Mouse (Mus musculus) MN1 (cell line): Measurements from ENCODE around the gene Nt5c3b.

Experiments
- DNase-seq: peaks from one replicate; pipeline ENCODE4 v3.0.0-alpha.2; 2016; ENCODE audit warnings: low spot score

The Nt5c3b gene

GRCm38 (mm10) chr11:100441797-100442196 is at the start of gene Nt5c3b, which contains the start of gene Klhl10:
TSS of gene Nt5c3b (minus strand) at chr11:100441808.
TSS of gene Klhl10 (plus strand) at chr11:100441917.
- DNase-seq = no peak

GRCm38 (mm10) chr11:100490951-100491350 is 49.3 kb upstream of the Nt5c3b start:
- DNase-seq = no peak

- DNase-seq = peak; percentile 54
Observed at GRCm38 (mm10) chr11:100485801-100486538, 44.4 kb upstream of the Nt5c3b start.

DNA sequence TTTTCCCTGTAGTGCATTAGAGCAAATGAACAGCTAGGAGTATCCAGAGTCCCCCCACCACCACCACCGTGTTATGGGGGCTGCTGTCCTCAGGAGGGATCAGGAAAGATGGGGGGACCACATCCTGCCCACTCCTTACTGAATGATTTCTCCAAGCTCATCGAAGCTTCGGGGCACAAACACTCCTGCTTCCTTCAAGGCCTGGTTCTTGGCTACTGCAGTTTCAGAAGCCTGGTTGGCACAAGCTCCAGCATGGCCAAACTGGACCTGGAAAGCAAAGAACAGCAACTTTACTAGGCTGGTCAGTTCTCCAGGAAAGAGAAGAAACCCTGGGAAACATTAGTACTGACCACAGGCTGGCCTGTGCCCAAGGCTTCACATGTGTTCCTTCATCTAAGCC is 42.9 kb upstream of the Nt5c3b start:
- no peak for DNase-seq

- DNase-seq = no peak
Observed at GRCm38 (mm10) chr11:100479152-100479551, 37.5 kb upstream of the Nt5c3b start.

GRCm38 (mm10) chr11:100476281-100476680 is 34.7 kb upstream of the Nt5c3b start:
- no peak for DNase-seq

DNA sequence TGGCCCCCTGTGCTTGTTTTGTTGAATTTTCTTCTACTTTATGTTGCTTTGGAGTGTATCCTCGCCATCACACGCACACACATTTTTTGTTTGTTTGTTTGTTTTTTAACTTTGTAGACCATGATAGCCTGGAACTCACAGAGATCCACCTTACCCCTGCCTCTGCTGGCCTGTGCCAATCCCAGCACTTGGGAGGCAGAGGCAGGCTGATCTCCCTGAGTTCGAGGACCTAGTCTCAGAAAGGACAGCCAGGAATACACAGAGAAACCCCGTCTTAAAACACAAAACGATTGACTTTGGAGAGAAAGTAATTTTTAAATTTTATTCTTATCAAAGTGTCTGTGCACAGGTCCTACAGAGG is 31.3 kb upstream of the Nt5c3b start:
- DNase-seq = no peak

- DNase-seq = peak; percentile 93
Observed at GRCm38 (mm10) chr11:100472197-100472934, 30.8 kb upstream of the Nt5c3b start, which contains the start of gene Klhl11. TSS of gene Klhl11 (minus strand) at chr11:100472741.

GRCm38 (mm10) chr11:100471352-100472196 is 30.0 kb upstream of the Nt5c3b start:
- DNase-seq = peak; percentile 27

- DNase-seq = no peak
Observed at GRCm38 (mm10) chr11:100465833-100466232, 24.2 kb upstream of the Nt5c3b start.

- no peak for DNase-seq
Observed at GRCm38 (mm10) chr11:100465229-100465792, 23.7 kb upstream of the Nt5c3b start.

- no peak for DNase-seq
Observed at GRCm38 (mm10) chr11:100462699-100463098, 21.1 kb upstream of the Nt5c3b start.

DNA sequence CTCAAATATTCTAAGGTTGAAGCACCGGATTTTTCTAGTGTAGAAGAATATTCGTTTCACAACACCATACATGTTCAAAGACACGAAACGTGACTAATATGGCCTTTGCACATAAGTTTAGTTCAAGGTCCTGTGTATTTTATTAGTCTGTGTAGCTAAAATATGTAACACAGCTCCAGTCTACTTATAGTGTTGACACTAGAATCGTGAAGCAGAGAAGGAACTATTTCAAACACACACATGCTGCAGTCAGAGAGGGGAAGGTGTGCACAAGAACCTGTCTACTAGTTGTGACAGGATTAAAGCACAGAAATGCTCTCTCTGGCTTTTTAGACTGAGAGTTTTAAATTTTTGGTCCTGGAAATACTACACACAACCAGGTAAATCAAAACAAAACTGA is 16.1 kb upstream of the Nt5c3b start:
- no peak for DNase-seq

- DNase-seq = no peak
Observed at GRCm38 (mm10) chr11:100457247-100457646, 15.6 kb upstream of the Nt5c3b start.

DNA sequence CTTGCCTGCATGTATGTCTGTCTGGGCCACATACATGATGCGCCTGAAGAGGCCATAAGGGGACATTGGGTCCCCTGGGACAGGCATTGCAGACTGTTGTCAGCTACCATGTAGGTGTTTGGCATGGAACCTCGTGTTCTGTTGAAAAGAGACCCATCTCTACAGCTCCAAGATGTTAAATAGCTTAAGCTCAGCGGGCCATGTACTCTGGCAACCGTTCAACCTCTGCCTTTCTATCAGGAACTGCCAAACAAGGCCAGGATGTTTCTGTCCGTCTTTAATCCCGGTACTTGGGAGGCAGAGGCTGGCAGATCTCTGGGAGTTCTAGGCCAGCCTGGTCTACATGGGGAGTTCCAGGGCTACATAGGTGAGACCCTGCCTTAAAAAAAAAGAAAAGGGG is 1.0 kb upstream of the Nt5c3b start:
- no peak for DNase-seq

DNA sequence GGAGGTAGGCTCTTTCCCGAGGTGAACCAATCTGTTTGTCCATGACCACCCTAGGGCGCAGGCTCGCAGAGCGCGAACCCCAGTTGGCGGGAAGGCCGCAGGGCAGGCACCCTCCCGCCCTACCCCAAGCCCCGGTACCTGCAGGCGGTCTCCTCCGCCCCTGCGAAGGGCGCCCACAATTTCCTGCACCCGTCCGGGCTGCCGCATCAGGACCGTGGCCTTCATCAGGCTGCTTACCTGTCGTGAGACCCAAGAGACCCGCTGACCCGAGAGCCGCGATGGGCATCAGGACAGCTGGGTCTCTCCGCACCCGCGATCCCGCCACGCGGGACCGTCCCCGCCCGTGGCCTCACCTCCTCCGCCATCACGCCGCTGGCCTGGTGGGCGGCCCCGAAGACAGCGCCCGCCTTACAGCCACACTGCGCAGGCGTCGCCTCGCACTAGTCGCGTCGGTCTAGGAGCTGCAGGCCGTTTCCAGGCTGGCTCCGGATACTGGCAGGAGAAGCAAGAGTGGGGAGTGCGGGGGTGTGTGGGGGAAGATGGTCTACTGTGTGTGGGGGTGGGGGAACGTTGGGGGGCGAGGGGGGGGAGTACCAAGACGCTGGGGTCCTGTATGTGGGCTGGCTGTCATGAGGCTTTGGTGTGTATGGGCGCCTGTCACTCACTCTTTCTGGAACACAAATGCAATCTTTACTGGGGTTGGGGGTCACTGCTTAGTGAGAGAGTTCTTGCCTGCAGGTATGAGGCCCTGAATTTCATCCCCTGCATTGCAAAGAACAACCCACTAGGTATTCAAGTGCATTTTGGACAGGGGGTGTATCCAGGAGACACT is 701 bp downstream of the Nt5c3b start:
- DNase-seq = peak; percentile 86

DNA sequence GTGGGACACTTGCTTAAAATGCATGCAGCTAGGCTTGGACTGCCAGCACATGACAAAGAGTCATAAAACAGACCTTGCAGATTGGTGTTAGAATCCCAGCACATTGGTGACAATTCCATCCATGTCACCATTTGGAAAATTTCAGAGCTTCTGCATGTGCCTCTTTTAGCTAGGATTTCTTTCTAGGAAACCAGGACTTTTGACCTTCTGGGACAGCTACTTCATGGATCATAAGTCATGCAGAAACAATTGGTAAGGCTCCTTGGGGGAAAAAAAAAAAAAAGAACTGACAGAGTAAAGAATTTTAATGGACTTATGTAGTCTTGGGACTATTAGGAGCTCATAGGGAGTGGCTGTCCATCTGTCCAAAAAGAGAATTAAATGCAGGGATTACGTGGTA is 3.7 kb downstream of the Nt5c3b start:
- no peak for DNase-seq

GRCm38 (mm10) chr11:100435678-100436246 is 5.8 kb downstream of the Nt5c3b start:
- no peak for DNase-seq

DNA sequence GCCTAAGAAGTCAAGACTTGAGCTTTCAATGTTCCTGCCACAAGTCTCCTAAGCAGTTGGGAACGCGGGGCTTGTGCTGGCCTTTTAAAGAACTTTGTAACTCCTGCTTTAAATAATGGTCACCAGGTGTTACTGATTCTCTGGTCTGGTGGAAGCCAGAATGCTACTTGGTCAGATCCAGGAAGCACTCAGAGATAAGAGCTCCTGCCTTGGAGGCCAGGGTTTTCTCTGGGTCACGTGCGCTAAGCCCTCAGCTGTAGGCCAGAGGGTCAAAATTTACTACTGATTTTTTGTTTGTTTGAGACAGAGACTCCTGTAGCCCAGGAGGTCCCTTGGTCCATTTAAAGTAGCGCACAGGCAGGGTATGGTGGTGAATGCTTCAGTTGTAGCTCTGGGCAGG is 9.6 kb downstream of the Nt5c3b start:
- no peak for DNase-seq

DNA sequence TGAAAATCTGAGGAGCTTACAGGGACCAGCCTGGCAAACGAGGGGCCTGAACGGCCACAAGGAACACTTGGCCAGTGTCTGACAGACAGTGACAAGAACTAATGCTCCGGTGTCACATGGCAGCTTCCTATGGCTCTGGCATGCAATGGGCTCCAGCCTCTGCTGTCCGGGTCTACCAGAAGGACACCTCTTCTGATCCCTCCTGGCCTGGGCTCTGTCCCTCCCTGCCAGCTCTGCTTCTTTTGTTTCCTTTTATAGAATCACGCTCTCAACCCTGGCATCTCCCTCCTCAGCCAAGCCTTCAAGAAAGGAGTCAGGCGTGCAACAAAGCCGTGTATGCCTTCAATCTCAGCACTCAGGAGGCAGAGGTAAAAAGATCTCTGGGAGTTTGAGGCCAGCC is 11.6 kb downstream of the Nt5c3b start:
- no peak for DNase-seq
